Mouse (Mus musculus): ENCODE data around the gene Flt3l.

DNA sequence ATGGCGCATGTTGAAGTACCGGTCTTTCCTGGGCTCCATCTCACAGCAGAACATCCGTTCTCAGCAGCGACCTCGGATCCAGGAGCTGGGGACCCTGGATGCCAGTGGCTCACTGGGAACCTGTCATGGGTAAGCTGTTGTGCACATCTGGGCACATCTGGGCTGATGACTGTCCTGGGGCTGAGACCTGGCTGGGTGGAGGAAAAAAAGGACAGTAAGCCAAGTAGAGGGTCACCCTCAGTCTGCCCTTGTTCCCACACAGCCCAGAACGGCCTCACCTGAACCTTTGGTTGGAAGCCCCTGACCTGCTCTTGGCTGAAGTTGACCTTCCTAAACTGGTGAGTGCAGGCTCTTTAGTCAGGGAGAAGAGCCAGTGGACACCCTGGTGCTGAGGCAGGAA lies 22.8 kb upstream of the Flt3l start:
- no peak for TF ChIP-seq POLR2A (IDR thresholded peaks at IDR 0.05; ENCODE audit: extremely low read depth, insufficient read depth, low read length)
- TF ChIP-seq CTCF (IDR thresholded peaks at IDR 0.05; ENCODE audit: low read depth, low read length) = no peak

Data from liver, adult 2 months (tissue).